ENCODE assay signal across 1 mouse cellular context in the genomic region with DNA sequence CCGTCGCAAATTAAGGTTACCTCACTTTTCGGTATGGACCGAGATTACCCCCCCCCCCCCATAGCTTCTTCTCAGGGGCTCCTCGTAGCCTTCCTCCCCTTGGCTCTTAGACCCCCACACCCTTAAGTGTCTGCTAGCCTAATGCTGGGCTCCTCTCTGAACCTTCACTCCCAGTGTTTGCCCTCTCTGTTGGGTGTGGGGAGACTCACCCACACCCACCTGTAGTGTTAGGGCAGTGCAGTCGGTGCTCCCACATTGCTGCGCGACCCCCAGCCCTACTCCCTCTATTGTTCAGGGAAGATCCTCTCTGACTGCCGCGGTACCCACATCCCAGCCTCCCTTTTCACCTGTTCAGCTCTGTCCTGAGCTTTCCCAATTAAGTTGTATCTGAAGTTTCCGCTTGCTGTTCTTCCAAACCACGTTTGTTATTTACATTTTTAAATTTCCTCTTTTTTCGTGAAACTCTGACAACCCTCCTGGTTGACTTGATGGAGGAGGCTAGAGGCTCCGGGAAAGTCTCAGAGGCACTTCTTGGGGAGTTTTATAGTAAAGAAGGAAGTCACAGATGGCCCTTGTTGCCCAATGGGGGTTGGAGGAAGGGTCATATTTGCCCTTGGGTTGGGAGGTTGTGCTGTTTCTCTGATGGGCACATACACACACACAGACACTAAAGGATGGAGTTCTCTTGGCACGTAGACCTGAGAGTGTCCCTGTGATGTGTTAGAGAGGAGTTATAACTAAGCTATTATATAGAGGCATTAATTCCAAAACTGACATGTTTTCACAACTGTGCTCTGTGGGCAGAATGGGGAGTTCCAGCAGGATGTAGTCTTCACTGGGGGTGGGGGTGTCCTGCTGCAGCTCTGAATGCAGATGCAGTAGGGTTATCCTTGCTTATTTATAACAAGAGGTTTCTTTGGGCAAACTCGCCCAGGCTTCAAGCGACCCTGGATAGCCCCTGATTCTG.
TF ChIP-seq lines count a peak whose summit lies in the region.

No protein-coding gene starts in this region.

TF ChIP-seq in CH12.LX, 34 proteins besides CTCF, POLR2A, EP300 and RAD21:
- no peak for TF ChIP-seq BHLHE40 (IDR thresholded peaks at IDR 0.05; ENCODE audit: low read depth, low read length)
- TF ChIP-seq CHD2 (IDR thresholded peaks at IDR 0.05; ENCODE audit: low read length) = peak; percentile 27; the same call in 1 of the 2 replicates
- no peak for TF ChIP-seq ZKSCAN1 (IDR thresholded peaks at IDR 0.05; ENCODE audit: borderline replicate concordance, low read depth, low read length)
- peak; percentile 34; the same call in 1 of the 2 replicates for TF ChIP-seq MXI1 (IDR thresholded peaks at IDR 0.05; ENCODE audit: low read depth, low read length)
- no peak for TF ChIP-seq UBTF (IDR thresholded peaks at IDR 0.05; ENCODE audit: low read depth, low read length)
